13 mouse cellular contexts compared by ENCODE assay signal in genomic region chr4:25593218-25593617, GRCm38 (mm10).
"Had no signal": no experiment of that assay in that cellular context is flagged by ENCODE, and none has a peak within 500 bp of the region (broad histone marks: within the 10 kb centered on the region; RNA-seq: fewer than 3 reads in every experiment).

No protein-coding gene starts in this region.

- DNase-seq: liver, postnatal 0 days; lung, embryonic 14.5 days; lung, postnatal 10 days; lung, postnatal 4 days; midbrain, embryonic 14.5 days; retina, postnatal 1 day; right cerebral cortex, adult 18-20 months; right cerebral cortex, postnatal 25 days; right cerebral cortex, postnatal 4 days; spleen, adult 18-20 months; thymus, adult 2 months; thymus, postnatal 25 days; thymus, postnatal 4 days had no signal
